Mouse (Mus musculus): Measurements from ENCODE around the gene Gm38655.

Gene Gm38655

GRCm38 (mm10) chr17:25175411-25175810 is at the start of gene Gm38655:
Gene Gm38655 (minus strand): TSS chr17:25175471.
- in situ Hi-C loops (cut with MboI, MseI): no loop called here

GRCm38 (mm10) chr17:25224586-25225222 is 49.4 kb upstream of the Gm38655 start:
- in situ Hi-C loops (cut with MboI, MseI): loop anchor here (5.0 to 10.0 kb wide), 2 partner anchors 48 to 680 kb away; partner anchors contain the start of genes Pkd1 and Ube2i

GRCm38 (mm10) chr17:25222951-25223601 is 47.8 kb upstream of the Gm38655 start:
- in situ Hi-C loops (cut with MboI, MseI): loop anchor here (5.0 to 10.0 kb wide), 2 partner anchors 49 to 678 kb away; partner anchors contain the start of genes Pkd1 and Ube2i

GRCm38 (mm10) chr17:25222504-25222940 is 47.3 kb upstream of the Gm38655 start:
- in situ Hi-C loops (cut with MboI, MseI): loop anchor here (5.0 to 10.0 kb wide), 2 partner anchors 50 to 678 kb away; partner anchors contain the start of genes Pkd1 and Ube2i

GRCm38 (mm10) chr17:25221821-25222503 is 46.7 kb upstream of the Gm38655 start:
- in situ Hi-C loops (cut with MboI, MseI): loop anchor here (5.0 to 10.0 kb wide), 2 partner anchors 50 to 677 kb away; partner anchors contain the start of genes Pkd1 and Ube2i

- in situ Hi-C loops (cut with MboI, MseI): loop anchor here (5.0 to 10.0 kb wide), 2 partner anchors 52 to 676 kb away; partner anchors contain the start of genes Pkd1 and Ube2i
Measured at GRCm38 (mm10) chr17:25220746-25221145, 45.5 kb upstream of the Gm38655 start.

GRCm38 (mm10) chr17:25219492-25220295 is 44.4 kb upstream of the Gm38655 start:
- in situ Hi-C loops (cut with MboI, MseI): loop anchor here (5.0 to 10.0 kb wide), 2 partner anchors 53 to 675 kb away; partner anchors contain the start of genes Pkd1 and Ube2i

GRCm38 (mm10) chr17:25218967-25219366 is 43.7 kb upstream of the Gm38655 start:
- in situ Hi-C loops (cut with MboI, MseI): no loop called here

GRCm38 (mm10) chr17:25215431-25215830 is 40.2 kb upstream of the Gm38655 start:
- in situ Hi-C loops (cut with MboI, MseI): no loop called here

GRCm38 (mm10) chr17:25211705-25212104 is 36.4 kb upstream of the Gm38655 start:
- in situ Hi-C loops (cut with MboI, MseI): no loop called here

GRCm38 (mm10) chr17:25210680-25211466 is 35.6 kb upstream of the Gm38655 start:
- in situ Hi-C loops (cut with MboI, MseI): no loop called here

- in situ Hi-C loops (cut with MboI, MseI): no loop called here
Measured at GRCm38 (mm10) chr17:25210006-25210405, 34.7 kb upstream of the Gm38655 start.

- in situ Hi-C loops (cut with MboI, MseI): no loop called here
Measured at GRCm38 (mm10) chr17:25202401-25202800, 27.1 kb upstream of the Gm38655 start.

GRCm38 (mm10) chr17:25189091-25189490 is 13.8 kb upstream of the Gm38655 start:
- in situ Hi-C loops (cut with MboI, MseI): loop anchor here (10.0 kb wide), 1 partner anchor 1756 kb away; the partner anchor contains the start of gene Syngap1

GRCm38 (mm10) chr17:25188150-25189031 is 13.1 kb upstream of the Gm38655 start, which contains the start of gene Unkl:
Gene Unkl (plus strand): TSS chr17:25188397.
- in situ Hi-C loops (cut with MboI, MseI): loop anchor here (10.0 kb wide), 1 partner anchor 1756 kb away; the partner anchor contains the start of gene Syngap1

- in situ Hi-C loops (cut with MboI, MseI): loop anchor here (10.0 kb wide), 1 partner anchor 1757 kb away; the partner anchor contains the start of gene Syngap1
Measured at GRCm38 (mm10) chr17:25187784-25188149, 12.5 kb upstream of the Gm38655 start.

- in situ Hi-C loops (cut with MboI, MseI): loop anchor here (5.0 to 10.0 kb wide), 2 partner anchors 92 to 1760 kb away; partner anchors contain the start of gene Syngap1
Measured at GRCm38 (mm10) chr17:25184961-25185360, 9.7 kb upstream of the Gm38655 start.

- in situ Hi-C loops (cut with MboI, MseI): loop anchor here (5.0 to 10.0 kb wide), 2 partner anchors 93 to 1761 kb away; partner anchors contain the start of gene Syngap1
Measured at GRCm38 (mm10) chr17:25184129-25184691, 8.9 kb upstream of the Gm38655 start, which contains the start of gene BC003965. Gene BC003965 (plus strand): TSS chr17:25184554.
